Mouse (Mus musculus) spleen, adult 12 weeks (tissue): ENCODE data around the gene Vps13a.
"Not testable (repeated sequence)": the region's sequence is repeated elsewhere in the genome, so short reads cannot be mapped to it uniquely, and the experiment has no call there.

ENCODE experiments used
- DNase-seq: peaks from one replicate; pipeline ENCODE4 v3.0.0; 2022; ENCODE audit warnings: low spot score

Vps13a gene

DNA sequence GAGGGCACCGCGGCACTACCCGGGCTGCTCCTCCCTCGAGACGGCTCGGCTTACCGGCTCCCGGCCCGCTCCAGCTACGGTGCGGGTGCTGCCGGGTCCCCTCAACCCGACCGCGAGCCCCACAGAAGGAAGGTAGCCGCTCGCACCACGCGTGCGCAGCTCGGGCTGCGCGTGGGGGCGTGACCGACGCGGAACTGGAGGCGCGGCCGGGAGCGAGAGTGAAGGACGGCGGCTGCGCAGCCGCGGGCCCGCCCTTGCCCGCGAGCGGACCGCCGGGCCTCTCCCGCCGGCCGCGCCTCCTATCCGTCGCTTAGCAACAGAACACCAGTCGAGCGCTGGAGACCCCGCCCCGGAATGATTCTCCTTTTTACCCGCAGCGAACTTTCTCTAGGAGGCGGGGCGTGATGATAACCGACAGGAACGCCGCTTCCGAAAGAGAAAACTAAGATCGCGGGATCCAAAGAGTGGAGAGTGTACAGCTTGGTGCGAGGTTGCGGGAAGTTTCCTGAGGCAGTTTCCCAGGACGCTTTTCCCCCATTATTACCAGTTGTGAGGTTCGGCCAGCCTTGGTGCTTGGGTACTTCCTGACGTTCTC lies at the start of gene Vps13a:
Gene Vps13a, minus strand, starts transcription at position 144 of the 595 bp plus-strand sequence.
- peak; percentile 84 for DNase-seq

DNA sequence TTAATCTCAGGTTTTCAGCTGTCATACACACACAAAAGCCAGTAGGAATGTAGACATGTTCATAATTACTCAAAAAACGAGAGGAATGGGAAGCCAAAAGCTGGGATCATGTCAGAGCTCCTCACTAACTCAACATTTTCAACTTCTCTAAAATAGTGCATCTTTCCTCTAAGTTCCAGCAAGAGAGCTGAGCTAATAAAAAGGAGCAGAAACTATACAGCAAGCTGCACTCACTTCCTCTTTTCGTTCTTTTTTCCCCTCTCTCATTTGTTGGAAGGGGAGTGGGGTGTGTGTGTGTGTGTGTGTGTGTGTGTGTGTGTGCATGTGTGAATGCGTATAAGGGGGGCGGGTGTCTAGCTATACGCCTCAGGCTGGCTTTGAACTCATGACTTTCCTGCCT lies 46.9 kb upstream of the Vps13a start:
- no peak for DNase-seq

DNA sequence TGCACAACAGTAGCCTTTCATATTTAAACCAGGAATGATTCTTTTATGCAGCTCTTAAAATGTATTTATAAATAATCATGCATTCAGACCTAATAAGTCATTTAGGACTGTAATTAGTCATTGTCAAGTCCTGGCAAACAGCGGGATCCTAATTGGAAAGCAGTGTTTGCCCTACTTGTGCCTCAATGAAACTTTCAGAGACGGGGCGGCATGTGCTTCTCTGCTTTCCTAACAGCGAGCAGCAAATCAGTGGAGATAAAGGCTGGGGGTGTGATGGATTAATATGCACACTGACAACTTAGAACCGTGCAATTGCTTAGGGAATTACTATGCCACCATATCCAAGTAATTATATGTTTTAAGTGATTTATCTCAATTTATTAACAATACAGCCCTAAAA lies 44.5 kb upstream of the Vps13a start:
- DNase-seq: no peak

- no peak for DNase-seq
Measured at GRCm38 (mm10) chr19:16814848-16815247, 34.1 kb upstream of the Vps13a start.

DNA sequence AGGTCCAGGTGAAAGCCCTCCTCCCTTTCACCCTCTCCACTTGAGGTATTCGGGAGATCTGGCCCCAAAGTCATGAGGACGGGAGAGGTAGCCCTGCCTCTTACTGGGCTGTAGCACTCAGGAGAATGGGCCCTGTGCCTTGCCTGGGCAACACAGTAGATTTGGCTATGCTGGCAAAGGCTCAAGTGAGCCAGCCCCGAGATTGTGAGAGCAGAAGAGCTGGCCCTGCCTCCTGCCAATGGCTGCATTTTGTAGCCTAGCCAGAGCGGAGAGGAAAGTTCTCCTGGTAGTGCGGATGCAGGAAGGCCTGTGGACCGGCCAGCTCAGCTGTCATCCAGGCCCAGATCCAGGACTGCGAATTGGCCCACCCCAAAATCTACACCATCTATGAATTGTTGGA lies 32.6 kb upstream of the Vps13a start:
- DNase-seq: no peak

DNA sequence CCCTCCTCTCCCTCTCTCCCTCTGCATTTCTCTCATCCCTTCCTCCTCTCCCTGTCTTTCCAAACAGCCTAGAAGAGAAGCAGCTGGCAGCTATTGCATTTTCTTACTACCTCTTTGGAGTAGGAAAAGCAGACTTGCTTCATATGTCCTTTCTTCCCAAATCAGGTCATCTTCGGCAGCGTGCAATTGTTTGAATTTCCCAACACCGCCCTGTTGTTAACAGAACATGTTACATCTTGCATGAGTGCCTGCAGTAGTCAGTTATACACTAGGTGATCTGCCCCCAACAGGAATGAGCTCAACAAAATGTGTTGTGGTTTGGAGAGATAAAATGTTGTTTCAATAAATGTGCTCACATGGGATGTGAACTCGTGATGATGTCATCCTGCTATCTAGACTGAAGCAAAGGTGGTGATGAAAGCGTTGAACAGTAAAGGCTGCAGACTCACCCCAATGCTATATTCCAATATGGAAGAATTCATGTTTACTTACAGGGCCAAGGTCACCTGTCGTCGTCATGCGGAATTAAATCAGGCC lies 31.4 kb upstream of the Vps13a start:
- no peak for DNase-seq

- no peak for DNase-seq
Measured at GRCm38 (mm10) chr19:16805102-16805501, 24.4 kb upstream of the Vps13a start.

GRCm38 (mm10) chr19:16804578-16804977 lies 23.8 kb upstream of the Vps13a start:
- no peak for DNase-seq

DNA sequence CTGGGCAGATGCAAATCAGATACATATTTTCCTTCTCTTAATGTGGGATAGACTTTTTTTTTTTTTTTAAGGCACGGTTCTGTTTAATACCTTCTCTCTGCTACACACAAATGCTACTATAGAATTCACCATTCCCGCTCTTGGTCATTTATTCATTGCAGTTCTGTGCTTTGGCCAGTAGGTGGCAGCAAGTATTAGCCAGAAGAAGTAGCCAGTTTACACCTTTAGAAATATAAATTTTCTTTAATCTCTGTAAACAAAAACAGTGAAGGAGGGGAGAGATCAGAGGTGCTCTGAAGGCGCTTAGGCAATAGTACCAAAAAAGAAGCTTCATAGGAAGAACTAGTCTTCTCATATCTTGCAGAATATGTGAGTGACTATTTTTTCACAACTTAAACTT lies 22.0 kb upstream of the Vps13a start:
- no peak for DNase-seq

GRCm38 (mm10) chr19:16802123-16802522 lies 21.4 kb upstream of the Vps13a start:
- DNase-seq: no peak

GRCm38 (mm10) chr19:16797923-16798322 lies 17.2 kb upstream of the Vps13a start:
- no peak for DNase-seq

DNA sequence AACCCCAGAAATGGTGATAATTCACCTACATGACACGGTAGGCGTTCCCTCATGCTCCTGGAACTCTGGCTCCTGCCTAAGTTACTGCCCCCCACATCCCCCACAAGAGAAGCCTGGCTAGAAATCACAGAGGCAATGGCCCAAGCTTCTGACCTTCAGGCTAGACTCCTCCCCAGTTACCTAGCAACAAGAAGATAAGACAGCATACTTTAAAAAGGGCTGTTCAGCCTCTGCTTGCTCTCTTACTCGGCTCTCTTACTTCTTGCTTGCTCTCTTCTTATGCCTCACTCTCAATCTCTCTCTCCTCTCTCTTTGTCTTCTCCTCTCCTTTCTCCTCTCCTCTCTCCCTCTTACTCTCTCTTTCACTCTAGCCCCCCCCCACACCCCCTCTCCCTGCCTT lies 13.8 kb upstream of the Vps13a start:
- not testable (repeated sequence) for DNase-seq

GRCm38 (mm10) chr19:16789930-16790329 lies 9.2 kb upstream of the Vps13a start:
- DNase-seq: no peak

DNA sequence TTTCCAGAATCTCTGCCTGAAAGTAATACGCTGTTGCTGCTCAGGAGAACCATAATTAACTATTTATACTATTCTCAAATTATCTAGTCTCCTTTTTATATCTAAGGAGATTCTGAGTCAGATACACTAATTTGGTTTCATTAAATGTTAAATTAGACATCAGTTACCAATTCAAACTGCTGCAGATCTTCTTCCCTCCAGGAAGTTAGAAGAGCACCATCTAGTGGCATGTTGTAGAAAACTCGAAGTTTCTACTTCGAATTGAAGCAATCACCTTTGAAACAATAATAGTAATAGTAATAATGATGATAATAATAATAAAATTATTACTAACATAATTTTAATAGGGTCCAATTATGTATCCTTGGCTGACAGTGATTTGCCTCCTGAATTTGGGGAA lies 4.1 kb upstream of the Vps13a start:
- DNase-seq: no peak

DNA sequence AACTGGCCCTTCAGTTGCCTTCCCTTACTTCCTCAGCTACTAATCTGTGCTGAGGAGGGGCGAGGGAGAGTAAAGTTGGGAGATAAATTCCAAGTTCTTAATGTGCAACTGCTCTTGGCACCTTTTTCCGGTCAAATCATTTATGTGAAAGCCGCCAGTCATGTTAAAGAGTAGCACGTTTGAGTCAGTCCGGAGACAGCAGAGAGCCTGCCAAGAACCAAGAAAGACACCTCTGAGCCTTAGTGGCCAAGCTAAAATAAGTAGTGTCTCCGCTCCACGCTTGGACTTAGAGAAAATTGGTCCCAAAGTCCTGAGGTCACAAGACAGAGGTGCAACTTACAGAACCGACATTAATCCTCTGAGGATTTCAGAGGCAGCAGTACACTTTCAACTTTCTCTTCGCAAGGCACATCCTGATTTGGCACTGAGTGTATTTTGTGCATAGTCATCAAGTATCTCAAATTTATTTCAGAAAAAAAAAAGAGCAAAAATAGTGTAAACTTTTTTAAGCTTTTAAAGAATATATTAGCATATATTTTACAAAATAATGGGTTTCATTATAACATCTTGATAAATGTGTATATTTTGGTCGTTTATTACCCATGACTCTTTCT lies 780 bp upstream of the Vps13a start:
- DNase-seq: no peak

DNA sequence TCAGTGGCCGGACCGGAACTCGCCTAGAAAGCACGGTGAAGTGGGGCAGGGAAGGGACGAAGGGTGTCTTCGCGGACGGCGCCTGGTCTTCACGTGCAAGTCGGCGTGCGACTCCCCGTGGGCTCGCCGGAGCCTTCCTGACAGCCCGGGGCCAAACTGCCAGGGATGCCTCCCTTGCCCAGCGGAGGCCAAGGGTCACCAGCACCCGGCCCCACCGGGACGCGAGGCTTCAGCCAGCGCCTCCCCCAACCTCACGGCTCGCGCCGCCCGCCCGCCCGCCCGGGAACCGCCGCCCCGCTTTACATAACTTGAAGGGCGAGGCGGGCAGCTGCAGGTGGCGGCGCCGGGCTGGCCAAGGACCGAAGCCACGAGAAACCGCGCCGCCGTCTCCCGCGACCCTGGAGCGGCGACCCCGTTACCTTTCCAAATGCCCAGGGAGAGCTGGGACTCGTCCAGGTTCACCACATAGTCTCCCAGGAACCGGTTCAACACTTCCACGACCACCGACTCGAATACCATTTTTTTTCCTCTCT lies 416 bp downstream of the Vps13a start:
- DNase-seq: peak; percentile 52

GRCm38 (mm10) chr19:16779786-16780185 lies 947 bp downstream of the Vps13a start:
- no peak for DNase-seq

GRCm38 (mm10) chr19:16779281-16779680 lies 1.5 kb downstream of the Vps13a start:
- no peak for DNase-seq

DNA sequence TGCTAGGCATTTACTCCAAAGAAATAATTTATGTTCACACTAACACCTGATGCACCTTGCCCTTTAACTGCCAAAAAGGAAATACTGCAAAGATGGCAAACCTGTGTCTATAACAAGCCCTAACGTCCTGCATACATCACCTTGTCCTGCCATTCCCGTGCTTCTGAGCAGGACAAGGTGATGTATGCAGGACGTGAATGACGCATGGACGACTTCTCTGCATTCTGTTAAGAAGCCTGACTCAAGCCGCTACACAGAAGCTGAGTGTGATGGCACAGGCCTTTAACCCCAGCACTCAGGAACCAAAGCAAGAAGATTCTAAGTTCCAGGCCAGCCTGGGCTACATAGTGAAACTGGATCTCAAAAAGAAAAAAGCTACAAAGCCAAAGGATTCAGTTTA lies 2.2 kb downstream of the Vps13a start:
- DNase-seq: no peak

GRCm38 (mm10) chr19:16777901-16778300 lies 2.8 kb downstream of the Vps13a start:
- DNase-seq: no peak

- DNase-seq: not testable (repeated sequence)
Measured at GRCm38 (mm10) chr19:16777391-16777790, 3.3 kb downstream of the Vps13a start.

DNA sequence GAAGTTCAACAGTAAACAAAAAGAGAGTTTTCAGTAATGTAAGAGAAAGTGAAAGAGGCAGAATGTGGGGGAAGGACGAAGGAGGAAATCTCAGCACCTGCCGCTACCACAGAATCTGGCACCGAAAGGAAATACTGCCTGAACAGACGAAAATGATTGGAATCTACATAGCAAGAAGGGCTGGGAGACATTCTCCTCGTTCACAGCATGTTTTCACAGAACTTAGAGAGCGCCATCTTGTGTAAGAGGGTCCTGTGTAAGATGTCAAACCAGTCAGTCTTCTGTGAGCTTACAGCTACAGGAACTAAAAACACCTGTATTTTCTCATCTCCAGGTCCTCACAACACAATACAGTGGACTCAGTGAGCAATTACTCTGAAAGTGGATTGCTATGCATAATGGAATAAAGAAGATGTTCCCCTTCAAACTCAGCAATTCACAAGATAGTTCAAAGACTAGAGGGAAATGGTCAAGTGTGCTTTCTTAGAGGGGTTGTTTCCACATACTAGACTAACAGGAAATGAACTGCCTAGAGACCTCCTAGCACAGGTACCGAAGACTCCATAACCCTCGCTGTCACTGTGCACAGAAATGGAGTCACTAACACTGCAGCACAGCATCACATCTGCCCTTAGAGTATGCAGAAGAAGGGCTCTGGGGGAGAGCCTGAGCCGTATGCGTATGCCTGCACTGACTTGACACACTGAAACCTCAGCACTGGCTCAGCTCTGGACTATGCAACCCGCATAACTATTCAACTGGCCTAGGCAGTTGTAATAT lies 7.3 kb downstream of the Vps13a start:
- no peak for DNase-seq

DNA sequence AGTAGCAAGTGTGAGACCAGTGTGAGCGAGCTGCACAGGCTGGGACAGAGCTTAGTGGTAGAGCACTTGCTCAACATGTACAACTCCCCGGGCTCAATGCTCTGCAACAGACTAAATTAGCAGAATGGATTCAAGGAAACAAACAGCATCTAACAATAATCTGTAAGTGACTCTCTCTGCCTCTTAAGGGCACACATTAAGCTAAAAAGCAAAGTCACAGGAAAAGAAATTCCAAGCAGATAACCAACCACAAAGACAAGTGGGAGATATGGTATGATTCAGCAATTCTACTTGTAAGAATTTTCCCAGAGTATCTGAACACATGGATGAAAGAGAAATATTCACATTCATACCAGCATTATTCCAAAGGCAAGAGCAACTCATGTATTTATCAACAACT lies 13.3 kb downstream of the Vps13a start:
- DNase-seq: no peak
